Mouse (Mus musculus) forelimb bud, embryonic 11.5 days (tissue): ENCODE measurements around the gene Primpol.

Experiments
- DNase-seq: peaks from one replicate; pipeline ENCODE4 v3.0.0-alpha.2; 2012; ENCODE audit warnings: low read depth, low spot score

Gene Primpol

GRCm38 (mm10) chr8:46559428-46559827 lies 57.6 kb downstream of the Primpol start:
- DNase-seq, result peak; percentile 21

- no peak for DNase-seq
Observed at GRCm38 (mm10) chr8:46552441-46552765, 64.6 kb downstream of the Primpol start.

GRCm38 (mm10) chr8:46551615-46552440 lies 65.2 kb downstream of the Primpol start, which contains the start of gene Cenpu:
Cenpu (plus strand) TSS chr8:46552028.
- DNase-seq, result peak; percentile 99

- DNase-seq, result no peak
Observed at GRCm38 (mm10) chr8:46551029-46551428, 66.0 kb downstream of the Primpol start.

GRCm38 (mm10) chr8:46550058-46550457 lies 67.0 kb downstream of the Primpol start:
- DNase-seq, result no peak

- peak; percentile 76 for DNase-seq
Observed at GRCm38 (mm10) chr8:46547245-46547644, 69.8 kb downstream of the Primpol start.

GRCm38 (mm10) chr8:46546431-46547176 lies 70.4 kb downstream of the Primpol start:
- no peak for DNase-seq

DNA sequence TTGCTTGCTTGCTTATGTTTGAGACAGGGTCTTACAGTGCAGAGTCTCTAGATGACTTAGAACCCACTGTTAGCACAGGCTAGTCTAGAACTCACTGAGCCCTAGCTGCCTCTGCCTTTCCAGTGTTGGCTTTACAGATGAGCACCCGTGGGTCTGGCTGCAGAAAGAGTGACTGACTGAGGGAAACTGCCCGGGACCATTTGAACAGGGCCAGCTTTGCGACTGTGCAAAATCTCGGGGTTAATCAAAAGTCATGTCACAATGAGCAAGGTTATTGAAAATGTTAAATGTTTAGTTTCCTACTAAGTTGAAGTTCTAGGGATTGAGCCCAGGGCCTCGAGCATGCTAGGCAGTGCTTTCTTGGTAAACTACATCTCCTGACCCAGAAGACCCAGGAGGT lies 71.2 kb downstream of the Primpol start:
- no peak for DNase-seq

DNA sequence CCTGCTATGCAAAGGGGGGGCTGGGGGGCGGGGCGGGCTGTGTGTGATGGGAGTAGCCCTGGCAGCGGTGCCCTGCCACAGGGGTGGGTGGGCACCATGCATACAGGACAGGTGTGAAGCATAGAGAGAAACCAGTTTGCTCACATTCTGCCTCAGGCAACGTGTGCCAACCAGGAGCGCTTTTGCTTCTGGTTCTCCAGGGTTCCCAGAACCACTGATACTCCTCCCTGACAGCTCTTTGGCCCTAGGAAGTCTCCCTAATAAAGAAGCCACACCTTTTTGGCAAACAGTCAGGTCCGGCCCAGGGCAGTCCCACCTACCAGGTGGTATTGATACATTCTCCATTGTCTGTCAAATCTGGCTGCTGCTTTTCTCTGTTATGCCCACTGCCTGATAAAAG lies 73.3 kb downstream of the Primpol start:
- no peak for DNase-seq

DNA sequence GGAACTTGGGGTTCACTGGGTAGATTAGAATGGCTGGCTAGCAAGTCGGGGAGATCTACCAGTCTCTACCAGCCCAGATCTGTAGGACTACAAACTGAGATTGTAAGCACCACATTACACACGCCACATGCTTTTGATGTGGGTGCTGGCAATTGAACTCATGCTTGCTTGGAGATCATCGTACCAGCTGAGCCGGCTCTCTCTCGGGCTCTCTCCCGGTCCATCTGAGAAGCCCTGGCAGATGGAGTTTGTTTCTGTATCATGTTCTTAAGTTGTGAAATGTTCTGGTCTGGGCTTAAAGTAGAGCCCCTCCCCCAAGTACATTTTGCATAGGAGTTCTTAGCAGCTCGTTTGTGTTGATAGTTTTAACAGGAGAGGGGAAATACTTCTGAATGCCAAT lies 73.8 kb downstream of the Primpol start:
- DNase-seq, result no peak

GRCm38 (mm10) chr8:46539701-46540100 lies 77.3 kb downstream of the Primpol start:
- no peak for DNase-seq

- DNase-seq, result no peak
Observed at GRCm38 (mm10) chr8:46533926-46534325, 83.1 kb downstream of the Primpol start.

- no peak for DNase-seq
Observed at GRCm38 (mm10) chr8:46530541-46530940, 86.5 kb downstream of the Primpol start.

DNA sequence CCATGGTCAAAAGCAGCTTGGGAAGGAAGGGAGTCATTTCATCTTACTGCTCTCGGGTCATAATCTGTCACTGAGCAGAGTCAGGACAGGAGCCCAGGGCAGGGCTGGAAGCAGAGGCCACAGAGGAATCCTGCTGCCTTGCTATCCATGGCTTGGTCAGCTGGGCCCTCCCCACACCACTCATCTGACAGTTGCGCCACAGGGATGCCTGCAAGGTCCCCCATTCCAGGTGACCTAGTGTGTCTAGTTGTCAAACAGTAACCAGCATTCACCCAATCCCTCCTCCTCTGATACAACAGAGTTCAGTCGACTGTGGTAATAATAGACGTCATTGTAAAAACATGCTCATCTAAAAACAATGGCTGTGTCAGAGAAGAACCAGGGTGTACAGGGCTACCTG lies 87.5 kb downstream of the Primpol start:
- no peak for DNase-seq

DNA sequence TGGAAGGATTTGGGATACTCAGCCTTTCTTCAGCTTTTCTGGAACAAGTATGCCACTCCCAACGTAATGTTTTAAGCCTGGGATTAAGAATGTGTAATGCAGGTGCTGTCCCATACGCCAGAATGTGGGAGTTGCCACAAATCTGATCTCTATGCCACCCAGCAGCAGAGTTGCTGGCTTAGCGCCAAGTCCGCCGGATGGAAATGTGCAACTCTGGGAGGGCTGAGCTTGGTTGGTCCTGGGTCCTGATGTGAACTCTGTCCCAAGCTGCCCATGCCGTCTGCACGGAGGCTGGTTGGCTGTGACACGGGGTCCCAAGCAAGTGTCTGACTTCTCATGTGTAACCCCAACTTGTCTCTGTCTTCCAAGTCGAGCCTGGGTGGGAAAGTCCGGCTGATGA lies 90.2 kb downstream of the Primpol start:
- DNase-seq, result no peak

GRCm38 (mm10) chr8:46526098-46526497 lies 90.9 kb downstream of the Primpol start:
- no peak for DNase-seq
